Comparison of ENCODE assay signal across 21 mouse cellular contexts in genomic region chr8:62417549-62417948, GRCm38 (mm10).
A peak's percentile ranks its signal among the peaks of the same experiment; 100 is the strongest.
DNase-seq lines count a peak whose midpoint lies in the region; ATAC-seq and TF ChIP-seq lines count a peak whose summit lies in the region.
"Had no signal": no experiment of that assay in that cellular context is flagged by ENCODE, and none has a peak within 500 bp of the region (broad histone marks: within the 10 kb centered on the region; RNA-seq: fewer than 3 reads in every experiment).

No protein-coding gene starts in this region.

- TF ChIP-seq POLR2A in limb, embryonic 14.5 days (IDR thresholded peaks at IDR 0.05; ENCODE audit: borderline replicate concordance, extremely low read depth, insufficient read depth, insufficient read length): no peak
- no peak for TF ChIP-seq POLR2A in embryonic fibroblast, embryonic 13.5 days (IDR thresholded peaks at IDR 0.05; ENCODE audit: low read depth, low read length)

- H3K27me3 ChIP-seq in limb, embryonic 14.5 days (ENCODE audit: control insufficient read depth, insufficient read depth, low read length): no peaks in the 10 kb centered on the region
- H3K27me3 ChIP-seq in limb, embryonic 10.5 days (ENCODE audit: low read depth, poor library complexity, severe bottlenecking): no peaks in the 10 kb centered on the region
- H3K27me3 ChIP-seq: forebrain, embryonic 13.5 days had no signal

- no peaks in the 10 kb centered on the region for H3K36me3 ChIP-seq in limb, embryonic 14.5 days (ENCODE audit: control insufficient read depth, insufficient read depth, low read length)
- H3K36me3 ChIP-seq in limb, embryonic 10.5 days: no peaks in the 10 kb centered on the region
- no peaks in the 10 kb centered on the region for H3K36me3 ChIP-seq in ES-E14 (ENCODE audit: control insufficient read depth, insufficient read depth, low read length, poor library complexity, severe bottlenecking)
- H3K36me3 ChIP-seq: hindbrain, embryonic 10.5 days had no signal

- no peak overlapping the region for H3K27ac ChIP-seq in limb, embryonic 14.5 days (replicated peaks; ENCODE audit: low read depth, low read length)
- H3K27ac ChIP-seq in limb, embryonic 10.5 days: no peak overlapping the region
- no peak overlapping the region for H3K27ac ChIP-seq in ES-E14 (ENCODE audit: insufficient read depth, low read depth, low read length, poor library complexity, severe bottlenecking)
- H3K27ac ChIP-seq in embryonic fibroblast, embryonic 13.5 days (ENCODE audit: insufficient read depth, low read length): peak overlapping the region; percentile 67; the same call in 1 of the 2 replicates
- H3K27ac ChIP-seq: forebrain, embryonic 13.5 days; heart, adult 2 months; hindbrain, embryonic 10.5 days; left cerebral cortex, adult 2 months had no signal

- H3K4me3 ChIP-seq in limb, embryonic 14.5 days (replicated peaks; ENCODE audit: low read length): no peak overlapping the region
- H3K4me3 ChIP-seq in limb, embryonic 10.5 days: no peak overlapping the region
- no peak overlapping the region for H3K4me3 ChIP-seq in ES-E14 (ENCODE audit: insufficient read depth in 1 of 2, low read depth in 1 of 2, low read length in 2 of 2, poor library complexity in 1 of 2, severe bottlenecking in 1 of 2)
- no peak overlapping the region for H3K4me3 ChIP-seq in embryonic fibroblast, embryonic 13.5 days (ENCODE audit: insufficient read depth, low read length)
- H3K4me3 ChIP-seq: erythroblast, embryonic 14.5 days; forebrain, embryonic 13.5 days; heart, adult 2 months; hindbrain, embryonic 10.5 days; left cerebral cortex, adult 2 months had no signal

- ATAC-seq in limb, embryonic 14.5 days (ENCODE audit: low FRiP score, low read depth): no peak
- ATAC-seq: forebrain, embryonic 13.5 days had no signal

- H3K4me1 ChIP-seq in limb, embryonic 14.5 days (ENCODE audit: control insufficient read depth, insufficient read depth, low read length): peaks cover 2% of the 10 kb centered on the region; the same call in 1 of the 2 replicates
- no peaks in the 10 kb centered on the region for H3K4me1 ChIP-seq in limb, embryonic 10.5 days
- H3K4me1 ChIP-seq in ES-E14 (ENCODE audit: control insufficient read depth in 2 of 2, insufficient read depth in 2 of 2, low read length in 2 of 2, poor library complexity in 1 of 2): peaks cover 2% of the 10 kb centered on the region in 2 experiments; a peak in 1 of 4 replicates
- no peaks in the 10 kb centered on the region for H3K4me1 ChIP-seq in embryonic fibroblast, embryonic 13.5 days (ENCODE audit: control insufficient read depth, insufficient read depth, low read length)
- H3K4me1 ChIP-seq: forebrain, embryonic 13.5 days; hindbrain, embryonic 10.5 days had no signal

- H3K4me2 ChIP-seq in limb, embryonic 14.5 days (replicated peaks; ENCODE audit: low read depth, low read length, severe bottlenecking): no peak overlapping the region
- H3K4me2 ChIP-seq: forebrain, embryonic 13.5 days; liver, embryonic 11.5 days had no signal

- TF ChIP-seq CTCF in embryonic fibroblast, embryonic 13.5 days (IDR thresholded peaks at IDR 0.05; ENCODE audit: borderline replicate concordance, insufficient read depth, low read length): no peak

- no peak overlapping the region for H3K9ac ChIP-seq in limb, embryonic 14.5 days (ENCODE audit: low read depth, low read length, severe bottlenecking)
- H3K9ac ChIP-seq in ES-E14 (ENCODE audit: insufficient read depth, low read depth, low read length, poor library complexity, severe bottlenecking): no peak overlapping the region
- H3K9ac ChIP-seq: forebrain, embryonic 13.5 days had no signal

- 29% methylated on average over 6 of the region's 6 CpGs for WGBS in limb, embryonic 14.5 days
- WGBS in limb, embryonic 10.5 days: 34% methylated on average over 6 of the region's 6 CpGs

- no peaks in the 10 kb centered on the region for H3K9me3 ChIP-seq in limb, embryonic 14.5 days (ENCODE audit: control insufficient read depth, low read length)
- H3K9me3 ChIP-seq in limb, embryonic 10.5 days (replicated peaks): no peaks in the 10 kb centered on the region
- no peaks in the 10 kb centered on the region for H3K9me3 ChIP-seq in ES-E14 (ENCODE audit: control insufficient read depth, insufficient read depth, low read depth, low read length)
- H3K9me3 ChIP-seq: forebrain, embryonic 13.5 days; hindbrain, embryonic 10.5 days had no signal

- peak; percentile 0 for DNase-seq in adrenal gland, postnatal 25 days
- no peak for DNase-seq in adrenal gland, adult (ENCODE audit: inconsistent age in 2 of 2, low spot score in 1 of 2)
- DNase-seq in limb, embryonic 14.5 days (ENCODE audit: low spot score): peak; percentile 16
- DNase-seq in limb, embryonic 10.5 days (ENCODE audit: low spot score): no peak
- DNase-seq in ES-E14 (ENCODE audit: low read depth, low spot score): peak; percentile 69
- DNase-seq in left cerebral cortex, adult 18-20 months (ENCODE audit: low spot score in 2 of 2): no peak
- DNase-seq in layer of hippocampus, adult 11-12 months (ENCODE audit: low spot score): no peak
- DNase-seq: cerebellum, postnatal 10 days; gastrocnemius, postnatal 10 days; heart, adult 2 months; kidney, adult 11 months; kidney, postnatal 10 days; left cerebral cortex, postnatal 4 days; lung, adult 2 months; right cerebral cortex, postnatal 4 days had no signal

- in situ Hi-C loops in ES-E14 (cut with MboI; ENCODE audit: low sequenced_read_pairs in 2 of 2, unreplicated experiment in 2 of 2): no loop called here

TF ChIP-seq in ES-E14, 5 proteins besides CTCF, POLR2A, EP300 and RAD21:
- peak; percentile 83 for TF ChIP-seq ZNF384 (IDR thresholded peaks at IDR 0.05; ENCODE audit: low read depth, low read length)
- no peak for TF ChIP-seq HCFC1 (IDR thresholded peaks at IDR 0.05; ENCODE audit: borderline replicate concordance, insufficient read depth, low read length)

Comparison
In these comparisons a context has a peak if more than half of its experiments do, and no peak if none do; other contexts are left out.
1. DNase-seq: peak in adrenal gland, postnatal 25 days (single experiment), limb, embryonic 14.5 days (single experiment) and ES-E14 (single experiment); none in adrenal gland, adult (0 of 2), limb, embryonic 10.5 days (single experiment), left cerebral cortex, adult 18-20 months (0 of 2) and layer of hippocampus, adult 11-12 months (single experiment).